In the genomic region with DNA sequence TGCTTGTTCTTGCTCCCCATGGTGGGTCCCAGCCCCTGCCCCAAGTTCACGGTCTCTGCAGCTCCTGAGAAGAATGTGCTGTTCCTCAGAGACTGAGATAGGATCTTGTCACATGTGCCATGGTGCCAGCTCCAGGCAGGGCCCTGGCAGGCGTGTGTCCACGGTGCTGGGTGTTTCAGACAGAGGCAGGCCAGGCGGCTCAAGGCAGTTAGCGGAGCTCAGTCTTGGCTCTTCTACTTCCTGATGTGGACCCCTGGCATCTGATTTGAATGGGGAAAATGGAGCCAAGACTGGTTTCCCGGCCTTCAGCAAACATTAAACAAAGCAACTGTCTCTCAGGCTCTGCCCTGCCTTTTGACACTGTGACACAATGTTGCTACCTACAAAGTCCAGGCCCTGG, we compare ENCODE assay signal across 21 mouse cellular contexts. TPM values are rescaled to one million over a fixed set of nuclear protein-coding genes. Genes with fewer than 3 reads are reported as not detected.
DNase-seq lines count a peak whose midpoint lies in the region; ATAC-seq and TF ChIP-seq lines count a peak whose summit lies in the region.
"Had no signal": no experiment of that assay in that cellular context is flagged by ENCODE, and none has a peak within 500 bp of the region (broad histone marks: within the 10 kb centered on the region; RNA-seq: fewer than 3 reads in every experiment).

No protein-coding gene starts in this region.

- TF ChIP-seq CTCF in hindbrain, postnatal 0 days (IDR thresholded peaks at IDR 0.05; ENCODE audit: low read depth) = no peak
- no peak for TF ChIP-seq CTCF in lung, postnatal 0 days (IDR thresholded peaks at IDR 0.05)

- no peaks in the 10 kb centered on the region for H3K9me3 ChIP-seq in hindbrain, embryonic 16.5 days (ENCODE audit: control insufficient read depth, low read length)
- H3K9me3 ChIP-seq in hindbrain, embryonic 14.5 days (ENCODE audit: control insufficient read depth, low read length) = no peaks in the 10 kb centered on the region
- H3K9me3 ChIP-seq in hindbrain, postnatal 0 days (ENCODE audit: low read length) = no peaks in the 10 kb centered on the region
- H3K9me3 ChIP-seq in lung, postnatal 0 days (ENCODE audit: low read length) = no peaks in the 10 kb centered on the region
- H3K9me3 ChIP-seq: heart, embryonic 15.5 days; liver, embryonic 12.5 days had no signal

- no peak overlapping the region for H3K4me2 ChIP-seq in hindbrain, embryonic 16.5 days (ENCODE audit: low read length)
- no peak overlapping the region for H3K4me2 ChIP-seq in hindbrain, embryonic 14.5 days (replicated peaks)
- H3K4me2 ChIP-seq in hindbrain, postnatal 0 days (ENCODE audit: low read depth, low read length) = no peak overlapping the region
- H3K4me2 ChIP-seq in lung, postnatal 0 days (replicated peaks; ENCODE audit: low read depth, low read length) = no peak overlapping the region
- H3K4me2 ChIP-seq: heart, embryonic 15.5 days; liver, embryonic 12.5 days had no signal

- intact Hi-C loops in left cerebral cortex, postnatal 4 days (cut with DNase I) = no loop called here
- intact Hi-C loops in left cerebral cortex, postnatal 25 days (cut with DNase I) = no loop called here

- 56% methylated on average over 6 of the region's 6 CpGs for WGBS in hindbrain, embryonic 16.5 days
- WGBS in hindbrain, embryonic 14.5 days = 43% methylated on average over 6 of the region's 6 CpGs
- 31% methylated on average over 6 of the region's 6 CpGs for WGBS in hindbrain, postnatal 0 days
- 31% methylated on average over 6 of the region's 6 CpGs for WGBS in lung, postnatal 0 days

- no peak overlapping the region for H3K27ac ChIP-seq in hindbrain, embryonic 16.5 days (ENCODE audit: low read depth, low read length)
- no peak overlapping the region for H3K27ac ChIP-seq in hindbrain, embryonic 14.5 days
- no peak overlapping the region for H3K27ac ChIP-seq in hindbrain, postnatal 0 days
- no peak overlapping the region for H3K27ac ChIP-seq in lung, postnatal 0 days (ENCODE audit: low read length)
- H3K27ac ChIP-seq: heart, embryonic 15.5 days; liver, embryonic 12.5 days had no signal

- H3K27me3 ChIP-seq in hindbrain, embryonic 16.5 days (replicated peaks; ENCODE audit: control insufficient read depth, insufficient read depth, low read length) = no peaks in the 10 kb centered on the region
- no peaks in the 10 kb centered on the region for H3K27me3 ChIP-seq in hindbrain, embryonic 14.5 days (ENCODE audit: control insufficient read depth, insufficient read depth, low read length)
- H3K27me3 ChIP-seq in hindbrain, postnatal 0 days (ENCODE audit: insufficient read depth, low read length) = no peaks in the 10 kb centered on the region
- no peaks in the 10 kb centered on the region for H3K27me3 ChIP-seq in lung, postnatal 0 days (replicated peaks; ENCODE audit: insufficient read depth, low read length)
- H3K27me3 ChIP-seq: heart, embryonic 15.5 days; liver, embryonic 12.5 days; Patski had no signal

- H3K9ac ChIP-seq in hindbrain, embryonic 16.5 days (ENCODE audit: low read depth, low read length) = no peak overlapping the region
- no peak overlapping the region for H3K9ac ChIP-seq in hindbrain, embryonic 14.5 days
- no peak overlapping the region for H3K9ac ChIP-seq in hindbrain, postnatal 0 days (replicated peaks; ENCODE audit: low read length)
- no peak overlapping the region for H3K9ac ChIP-seq in lung, postnatal 0 days (replicated peaks; ENCODE audit: low read depth)
- H3K9ac ChIP-seq: forebrain, postnatal 0 days; heart, embryonic 15.5 days; liver, embryonic 12.5 days had no signal

- H3K4me3 ChIP-seq in hindbrain, embryonic 16.5 days (ENCODE audit: low read length) = no peak overlapping the region
- no peak overlapping the region for H3K4me3 ChIP-seq in hindbrain, embryonic 14.5 days (replicated peaks; ENCODE audit: low read length)
- no peak overlapping the region for H3K4me3 ChIP-seq in hindbrain, postnatal 0 days (ENCODE audit: low read length)
- no peak overlapping the region for H3K4me3 ChIP-seq in lung, postnatal 0 days (ENCODE audit: low read depth, low read length)
- H3K4me3 ChIP-seq: heart, embryonic 15.5 days; liver, embryonic 12.5 days had no signal

- H3K36me3 ChIP-seq in hindbrain, embryonic 16.5 days (ENCODE audit: control insufficient read depth, insufficient read depth, low read length) = no peaks in the 10 kb centered on the region
- H3K36me3 ChIP-seq in hindbrain, embryonic 14.5 days (replicated peaks; ENCODE audit: control insufficient read depth, insufficient read depth) = no peaks in the 10 kb centered on the region
- no peaks in the 10 kb centered on the region for H3K36me3 ChIP-seq in hindbrain, postnatal 0 days (ENCODE audit: insufficient read depth, low read length)
- no peaks in the 10 kb centered on the region; the same call in 1 of the 2 replicates for H3K36me3 ChIP-seq in lung, postnatal 0 days (ENCODE audit: insufficient read depth, low read length)
- H3K36me3 ChIP-seq: heart, embryonic 15.5 days; liver, embryonic 12.5 days had no signal

- TF ChIP-seq EP300 in lung, postnatal 0 days (IDR thresholded peaks at IDR 0.05) = no peak

- no peak for DNase-seq in hindbrain, embryonic 14.5 days (ENCODE audit: low spot score)
- peak; percentile 34 for DNase-seq in left cerebral cortex, postnatal 4 days
- DNase-seq in left cerebral cortex, postnatal 25 days (ENCODE audit: low spot score in 2 of 2) = no peak
- DNase-seq in hindbrain, postnatal 0 days (ENCODE audit: low spot score) = peak; percentile 55
- no peak for DNase-seq in lung, postnatal 0 days (ENCODE audit: low spot score)
- DNase-seq in ovary, postnatal 10 days (ENCODE audit: low spot score) = no peak
- no peak for DNase-seq in frontal cortex, adult 2 months (ENCODE audit: extremely low spot score in 1 of 2, low spot score in 1 of 2)
- DNase-seq: adrenal gland, postnatal 25 days; cerebellum, adult 2 months; forebrain, postnatal 0 days; heart, adult 18-20 months; layer of hippocampus, postnatal 36 days; midbrain, embryonic 14.5 days; spleen, adult 18-20 months; thymus, postnatal 4 days had no signal

- peaks cover 14% of the 10 kb centered on the region for H3K4me1 ChIP-seq in hindbrain, embryonic 16.5 days (ENCODE audit: control insufficient read depth, insufficient read depth, low read depth, low read length)
- no peaks in the 10 kb centered on the region; the same call in 1 of the 2 replicates for H3K4me1 ChIP-seq in hindbrain, embryonic 14.5 days (replicated peaks; ENCODE audit: control insufficient read depth, insufficient read depth, low read length)
- peaks cover 12% of the 10 kb centered on the region; the same call in 1 of the 2 replicates for H3K4me1 ChIP-seq in hindbrain, postnatal 0 days (ENCODE audit: insufficient read depth, low read length)
- H3K4me1 ChIP-seq in lung, postnatal 0 days (ENCODE audit: insufficient read depth, low read depth, low read length) = peaks cover 8% of the 10 kb centered on the region; the same call in 1 of the 2 replicates

- peak; percentile 55 for ATAC-seq in hindbrain, embryonic 16.5 days
- ATAC-seq in hindbrain, embryonic 14.5 days (ENCODE audit: low FRiP score) = no peak
- ATAC-seq in hindbrain, postnatal 0 days = 0 out of 2 replicates have a peak, but pooled peaks have one; percentile 43
- peak; percentile 23; the same call in 1 of the 2 replicates for ATAC-seq in lung, postnatal 0 days
- ATAC-seq: activated CD4-positive, CD25-positive, alpha-beta regulatory T cell, adult 4 months; forebrain, postnatal 0 days; liver, embryonic 12.5 days; Patski had no signal

RNA-seq across cellular contexts. Expression of a gene that starts 24.7 kb away (rescaled TPM):
- 26.4 and 27.1 TPM in 2 replicates for polyA plus RNA-seq in hindbrain, embryonic 16.5 days (2015; fragmentation: Nextera tagmentation; extraction: Ambion mirVana)
- 18.5 and 24.0 TPM in 2 replicates for polyA plus RNA-seq in hindbrain, embryonic 14.5 days (2014; fragmentation: Nextera tagmentation; extraction: Ambion mirVana)
- total RNA-seq in left cerebral cortex, postnatal 4 days (2021) = 10 to 100 TPM; 68.9 to 70.4 TPM
- 100 to 1,000 TPM in 1 of 2 experiments, 10 to 100 TPM in 1; 86.1 to 104 TPM for total RNA-seq in left cerebral cortex, postnatal 25 days (2021)
- total RNA-seq in hindbrain, postnatal 0 days (2014; rRNA removed) = 74.3 and 78.3 TPM in 2 replicates
- polyA plus RNA-seq in hindbrain, postnatal 0 days (2015; fragmentation: Nextera tagmentation; extraction: Ambion mirVana) = 19.3 and 20.9 TPM in 2 replicates
- 6.0 and 8.6 TPM in 2 replicates for polyA plus RNA-seq in lung, postnatal 0 days (2015; fragmentation: Nextera tagmentation; extraction: Ambion mirVana)
- 44.3 and 47.1 TPM in 2 replicates for polyA plus RNA-seq in frontal cortex, adult 2 months (2012; rRNA removed)
- polyA plus RNA-seq: activated CD4-positive, CD25-positive, alpha-beta regulatory T cell, adult 4 months; C2C12 had no signal

Comparison
In these comparisons a context has a peak if more than half of its experiments do, and no peak if none do; other contexts are left out.
1. DNase-seq: peak in left cerebral cortex, postnatal 4 days (single experiment) and hindbrain, postnatal 0 days (single experiment); none in hindbrain, embryonic 14.5 days (single experiment), left cerebral cortex, postnatal 25 days (0 of 2), lung, postnatal 0 days (single experiment), ovary, postnatal 10 days (single experiment) and frontal cortex, adult 2 months (0 of 2).